Mouse (Mus musculus): ENCODE data around the gene Edil3. TPM values are rescaled to one million over a fixed set of nuclear protein-coding genes. Genes with fewer than 3 reads are reported as not detected.
"Not testable (repeated sequence)": the region's sequence is repeated elsewhere in the genome, so short reads cannot be mapped to it uniquely, and the experiment has no call there.

Edil3 gene
- polyA plus RNA-seq, 1 experiment: 42.6 TPM

GRCm38 (mm10) chr13:88916503-88916902, 95.2 kb downstream of the Edil3 start:
- TF ChIP-seq CTCF (IDR thresholded peaks at IDR 0.05; ENCODE audit: borderline replicate concordance, insufficient read depth, low read length) (no peak), POLR2A (IDR thresholded peaks at IDR 0.05; ENCODE audit: low read depth, low read length) (no peak)
- Histone ChIP-seq H3K4me1 (ENCODE audit: control insufficient read depth, insufficient read depth, low read length) (no peaks in the 10 kb centered on the region), H3K27ac (ENCODE audit: insufficient read depth, low read length) (no peak overlapping the region), H3K4me3 (ENCODE audit: insufficient read depth, low read length) (no peak overlapping the region)

DNA sequence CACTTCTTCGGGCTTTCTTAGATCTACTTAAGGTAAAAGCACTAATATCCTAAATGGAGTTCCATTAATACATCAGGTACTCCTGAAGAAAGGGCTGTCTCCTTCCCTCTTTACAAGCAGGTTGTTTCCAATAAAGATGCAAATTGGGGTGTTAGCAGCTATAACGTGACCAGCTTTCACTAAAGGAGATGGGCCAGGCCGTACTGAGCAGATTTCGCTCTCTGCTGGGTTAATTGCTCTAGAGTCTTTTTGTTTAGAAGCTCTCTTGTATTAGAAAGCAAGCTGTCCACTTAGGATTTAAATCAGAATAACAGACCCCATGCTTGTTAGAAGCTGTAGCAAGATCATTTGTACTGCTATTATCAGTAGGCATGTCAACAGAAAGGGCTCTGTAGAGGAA, 108.4 kb downstream of the Edil3 start:
- Histone ChIP-seq H3K4me1 (ENCODE audit: control insufficient read depth, insufficient read depth, low read length) (no peaks in the 10 kb centered on the region), H3K4me3 (ENCODE audit: insufficient read depth, low read length) (no peak overlapping the region), H3K27ac (ENCODE audit: insufficient read depth, low read length) (no peak overlapping the region)
- TF ChIP-seq CTCF (IDR thresholded peaks at IDR 0.05; ENCODE audit: borderline replicate concordance, insufficient read depth, low read length) (no peak), POLR2A (IDR thresholded peaks at IDR 0.05; ENCODE audit: low read depth, low read length) (no peak)

GRCm38 (mm10) chr13:88938564-88938963, 117.3 kb downstream of the Edil3 start:
- Histone ChIP-seq H3K4me1 (ENCODE audit: control insufficient read depth, insufficient read depth, low read length) (peaks cover 2% of the 10 kb centered on the region; the same call in 1 of the 2 replicates), H3K4me3 (ENCODE audit: insufficient read depth, low read length) (no peak overlapping the region), H3K27ac (ENCODE audit: insufficient read depth, low read length) (no peak overlapping the region)
- TF ChIP-seq POLR2A (IDR thresholded peaks at IDR 0.05; ENCODE audit: low read depth, low read length) (no peak), CTCF (IDR thresholded peaks at IDR 0.05; ENCODE audit: borderline replicate concordance, insufficient read depth, low read length) (no peak)

DNA sequence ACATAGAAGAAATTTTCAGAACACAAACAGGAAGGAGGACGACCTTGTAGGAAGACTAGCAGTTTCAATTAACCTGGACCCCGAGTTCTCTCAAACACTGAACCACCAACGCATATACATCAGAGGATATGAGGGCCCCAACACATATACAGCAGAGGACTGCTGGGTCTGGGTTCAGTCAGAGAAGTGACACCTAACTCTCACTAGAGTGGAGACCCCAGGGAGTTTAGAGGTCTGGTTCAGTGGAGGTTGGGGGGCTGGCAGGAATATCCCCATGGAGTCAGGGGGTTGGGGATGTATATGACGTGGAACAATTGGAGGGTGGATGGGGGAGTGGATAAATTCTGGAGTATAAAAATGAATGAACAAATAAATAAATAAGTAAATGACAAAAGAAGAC, 151.1 kb downstream of the Edil3 start:
- H3K4me1 ChIP-seq (ENCODE audit: control insufficient read depth, insufficient read depth, low read length): no peaks in the 10 kb centered on the region
- H3K27ac ChIP-seq (ENCODE audit: insufficient read depth, low read length): no peak overlapping the region
- TF ChIP-seq CTCF (IDR thresholded peaks at IDR 0.05; ENCODE audit: borderline replicate concordance, insufficient read depth, low read length) (no peak), POLR2A (IDR thresholded peaks at IDR 0.05; ENCODE audit: low read depth, low read length) (no peak)

DNA sequence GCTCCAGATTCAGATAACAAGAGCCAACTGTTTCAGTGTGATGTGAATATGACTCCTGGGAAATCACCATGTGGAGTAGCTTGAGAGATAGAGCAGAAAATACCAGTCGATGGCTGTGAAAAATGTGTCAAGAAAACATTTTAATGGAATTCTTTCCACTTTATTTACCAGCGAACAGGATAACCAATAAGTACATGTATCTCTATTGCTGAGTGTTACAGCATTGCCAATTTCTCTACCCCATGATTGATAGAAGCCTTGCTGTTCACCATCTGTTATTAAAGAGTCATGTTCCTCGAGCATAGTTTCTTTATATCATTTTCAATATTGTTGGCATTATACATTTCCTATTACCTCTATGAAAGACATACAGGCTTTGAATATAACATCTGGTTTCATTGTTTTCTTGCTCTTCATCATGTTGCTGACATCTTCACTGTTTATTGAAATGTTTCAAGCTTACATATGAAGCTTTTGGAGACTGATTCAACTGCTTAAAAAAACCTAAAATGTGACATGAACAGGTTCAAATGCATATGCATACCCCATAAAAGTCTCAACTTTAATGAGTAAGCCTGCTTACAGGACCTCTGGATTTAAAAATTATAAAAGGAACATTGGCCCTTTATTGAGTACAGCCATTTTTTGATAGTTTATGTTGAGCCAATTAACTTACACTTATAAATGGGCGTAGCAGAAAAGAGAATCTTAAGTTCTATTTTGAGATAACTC, 186.6 kb downstream of the Edil3 start:
- Histone ChIP-seq H3K4me3 (ENCODE audit: insufficient read depth, low read length) (no peak overlapping the region), H3K27ac (ENCODE audit: insufficient read depth, low read length) (no peak overlapping the region), H3K4me1 (ENCODE audit: control insufficient read depth, insufficient read depth, low read length) (no peaks in the 10 kb centered on the region)
- TF ChIP-seq POLR2A (IDR thresholded peaks at IDR 0.05; ENCODE audit: low read depth, low read length) (no peak), CTCF (IDR thresholded peaks at IDR 0.05; ENCODE audit: borderline replicate concordance, insufficient read depth, low read length) (no peak)

More for the DNA sequence above, 151.1 kb downstream of the Edil3 start:
- no peak overlapping the region for H3K4me3 ChIP-seq (ENCODE audit: insufficient read depth, low read length)

- TF ChIP-seq CTCF (IDR thresholded peaks at IDR 0.05; ENCODE audit: borderline replicate concordance, insufficient read depth, low read length) (no peak), POLR2A (IDR thresholded peaks at IDR 0.05; ENCODE audit: low read depth, low read length) (no peak)
- no peak overlapping the region for H3K27ac ChIP-seq (ENCODE audit: insufficient read depth, low read length)
- H3K4me3 ChIP-seq (ENCODE audit: insufficient read depth, low read length): no peak overlapping the region
- H3K4me1 ChIP-seq (ENCODE audit: control insufficient read depth, insufficient read depth, low read length): no peaks in the 10 kb centered on the region
These were observed 191.2 kb downstream of the Edil3 start for GRCm38 (mm10) chr13:89012500-89012899.

GRCm38 (mm10) chr13:89029817-89030539, 208.7 kb downstream of the Edil3 start:
- no peak overlapping the region for H3K27ac ChIP-seq (ENCODE audit: insufficient read depth, low read length)
- no peaks in the 10 kb centered on the region for H3K4me1 ChIP-seq (ENCODE audit: control insufficient read depth, insufficient read depth, low read length)
- H3K4me3 ChIP-seq (ENCODE audit: insufficient read depth, low read length): no peak overlapping the region
- TF ChIP-seq CTCF (IDR thresholded peaks at IDR 0.05; ENCODE audit: borderline replicate concordance, insufficient read depth, low read length): no peak
- no peak for TF ChIP-seq POLR2A (IDR thresholded peaks at IDR 0.05; ENCODE audit: low read depth, low read length)

DNA sequence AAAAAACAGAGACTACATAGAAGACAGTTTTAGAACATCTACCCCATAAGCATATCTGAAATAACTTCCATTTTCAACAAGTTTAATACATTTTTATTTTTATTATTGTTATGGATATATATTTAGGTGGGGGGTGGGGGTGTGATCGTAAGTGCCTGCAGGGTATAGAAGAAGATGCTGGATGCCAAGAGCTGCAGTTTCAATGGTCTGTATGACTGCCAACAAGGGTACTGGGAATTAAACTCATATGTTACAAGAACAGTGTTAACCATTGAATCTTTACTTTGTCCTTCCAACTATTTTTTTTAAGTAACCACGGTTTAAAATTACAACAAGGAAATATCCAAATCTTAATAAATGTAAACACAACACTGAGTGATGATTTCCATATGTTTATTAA, 214.4 kb downstream of the Edil3 start:
- Histone ChIP-seq H3K27ac (ENCODE audit: insufficient read depth, low read length) (no peak overlapping the region), H3K4me1 (ENCODE audit: control insufficient read depth, insufficient read depth, low read length) (no peaks in the 10 kb centered on the region), H3K4me3 (ENCODE audit: insufficient read depth, low read length) (no peak overlapping the region)
- no peak for TF ChIP-seq POLR2A (IDR thresholded peaks at IDR 0.05; ENCODE audit: low read depth, low read length)
- no peak for TF ChIP-seq CTCF (IDR thresholded peaks at IDR 0.05; ENCODE audit: borderline replicate concordance, insufficient read depth, low read length)

DNA sequence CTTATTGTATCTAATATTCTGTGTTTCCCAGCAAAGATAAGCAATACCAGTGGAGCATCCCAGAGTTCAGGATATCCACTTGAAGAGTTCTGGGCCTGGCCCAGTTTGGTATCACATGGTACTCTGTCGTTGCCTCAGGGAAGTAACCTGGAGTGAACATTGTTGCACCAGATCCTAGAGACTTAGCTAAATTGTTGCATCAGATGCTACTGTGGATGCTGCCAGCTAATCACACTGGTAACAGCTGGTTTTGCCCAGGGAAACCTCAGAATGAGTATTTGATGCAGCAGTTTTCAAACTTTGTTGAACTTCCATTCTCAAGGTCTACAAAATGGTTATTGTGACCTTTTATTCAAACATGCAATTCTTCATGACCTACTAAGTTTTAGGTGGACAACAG, 220.2 kb downstream of the Edil3 start:
- Histone ChIP-seq H3K27ac (ENCODE audit: insufficient read depth, low read length) (no peak overlapping the region), H3K4me3 (ENCODE audit: insufficient read depth, low read length) (no peak overlapping the region), H3K4me1 (ENCODE audit: control insufficient read depth, insufficient read depth, low read length) (no peaks in the 10 kb centered on the region)
- TF ChIP-seq POLR2A (IDR thresholded peaks at IDR 0.05; ENCODE audit: low read depth, low read length) (no peak), CTCF (IDR thresholded peaks at IDR 0.05; ENCODE audit: borderline replicate concordance, insufficient read depth, low read length) (no peak)

- H3K27ac ChIP-seq (ENCODE audit: insufficient read depth, low read length); H3K4me1 ChIP-seq (ENCODE audit: control insufficient read depth, insufficient read depth, low read length); H3K4me3 ChIP-seq (ENCODE audit: insufficient read depth, low read length): not testable (repeated sequence)
These were observed 248.9 kb downstream of the Edil3 start for GRCm38 (mm10) chr13:89070132-89070531.

All from embryonic fibroblast, embryonic 13.5 days (primary cell).